Mouse (Mus musculus): ENCODE results near the gene Eif4g2. TPM values are rescaled to one million over a fixed set of nuclear protein-coding genes. Genes with fewer than 3 reads are reported as not detected.

The Eif4g2 gene
- polyA plus RNA-seq, 1 experiment: 549 TPM

DNA sequence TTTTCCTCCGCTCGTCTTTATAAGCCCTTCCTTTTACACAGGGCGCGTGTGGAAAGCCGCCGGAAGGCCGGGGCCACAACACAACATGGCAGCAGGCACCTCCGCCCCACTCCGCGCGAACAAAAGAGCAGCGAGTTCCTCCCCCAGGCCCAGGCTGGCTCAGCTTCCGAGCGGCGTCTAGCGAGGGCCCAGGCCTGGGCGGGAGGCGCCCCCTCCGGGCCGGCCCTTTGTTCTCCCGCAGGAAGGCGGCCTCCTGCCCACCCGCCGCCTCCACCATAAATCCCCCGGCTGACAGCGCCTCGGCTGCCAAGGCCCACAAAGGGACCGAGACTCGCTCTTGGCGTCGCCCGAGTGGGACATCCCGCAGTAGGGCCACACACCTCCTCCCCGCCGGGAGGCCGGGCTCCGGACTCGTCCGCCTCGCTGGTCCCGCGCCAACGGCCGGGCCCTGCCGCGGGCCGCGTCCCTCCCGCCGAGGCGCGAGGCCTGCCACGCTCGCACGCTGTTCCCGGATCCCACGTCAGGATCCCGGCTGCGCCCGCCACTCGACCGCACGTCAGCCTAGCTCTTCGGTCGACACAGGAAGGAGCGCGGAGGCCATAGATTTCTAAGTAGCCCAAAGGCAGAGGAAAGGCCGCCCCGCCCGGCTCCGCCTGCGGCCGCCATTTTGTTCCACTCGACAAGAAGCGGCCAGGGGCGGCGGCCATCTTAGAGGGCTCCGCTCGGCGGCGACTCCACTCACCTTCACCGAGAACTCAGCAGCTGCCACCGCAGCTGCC lies 598 bp downstream of the Eif4g2 start:
- Histone ChIP-seq H3K27ac (replicated peaks; ENCODE audit: low read depth, low read length) (peak overlapping the region; percentile 98), H3K4me1 (ENCODE audit: control insufficient read depth, insufficient read depth, insufficient read length, low read length) (no peaks in the 10 kb centered on the region)

DNA sequence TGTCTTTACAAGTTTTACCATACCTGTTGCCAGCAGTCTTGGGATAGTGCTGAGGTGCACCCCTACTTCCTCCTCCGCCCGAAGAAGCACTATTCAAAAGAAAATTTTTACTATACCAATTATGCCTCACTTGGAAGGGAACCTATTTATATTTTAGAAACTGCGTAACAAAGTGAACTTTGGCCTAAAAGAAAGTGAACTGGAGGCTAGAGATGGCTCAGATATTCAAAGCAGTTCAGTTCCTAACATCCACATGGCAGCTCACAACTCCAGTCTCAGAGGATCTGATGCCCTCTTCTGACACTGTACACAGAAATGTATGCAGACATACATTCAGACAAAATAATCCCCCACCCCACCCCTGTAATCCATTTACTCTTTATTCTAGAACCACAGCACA lies 2.0 kb downstream of the Eif4g2 start:
- Histone ChIP-seq H3K4me3 (ENCODE audit: insufficient read depth, low read depth, low read length) (peak overlapping the region; percentile 88), H3K4me1 (ENCODE audit: control insufficient read depth, insufficient read depth, insufficient read length, low read length) (no peaks in the 10 kb centered on the region), H3K27ac (replicated peaks; ENCODE audit: low read depth, low read length) (peak overlapping the region; percentile 98)

More for the DNA sequence above, 598 bp downstream of the Eif4g2 start:
- peak overlapping the region; percentile 88 for H3K4me3 ChIP-seq (ENCODE audit: insufficient read depth, low read depth, low read length)

DNA sequence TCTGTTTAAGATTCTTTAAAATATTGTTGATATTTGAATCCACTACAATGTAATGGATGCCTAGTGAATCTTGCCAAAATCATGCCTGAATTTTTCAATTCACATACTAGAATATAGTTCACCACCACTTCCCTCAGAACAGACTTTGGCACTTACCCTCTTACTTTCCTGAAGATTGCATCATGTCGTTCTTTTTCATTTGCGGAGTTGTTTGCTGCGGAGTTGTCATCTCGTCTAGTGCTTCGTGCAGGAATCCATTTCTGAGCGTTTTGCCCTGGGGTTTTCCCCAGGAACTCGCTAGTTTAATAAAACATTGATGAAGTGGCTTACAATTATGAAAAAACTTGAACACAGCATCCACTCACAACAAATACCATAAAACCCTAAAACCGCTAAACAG lies 2.8 kb downstream of the Eif4g2 start:
- 0 out of 2 replicates have a peak overlapping the region, but pooled peaks have one; percentile 18 for H3K27ac ChIP-seq (replicated peaks; ENCODE audit: low read depth, low read length)
- H3K4me3 ChIP-seq (ENCODE audit: insufficient read depth, low read depth, low read length): peak overlapping the region; percentile 18
- no peaks in the 10 kb centered on the region for H3K4me1 ChIP-seq (ENCODE audit: control insufficient read depth, insufficient read depth, insufficient read length, low read length)

DNA sequence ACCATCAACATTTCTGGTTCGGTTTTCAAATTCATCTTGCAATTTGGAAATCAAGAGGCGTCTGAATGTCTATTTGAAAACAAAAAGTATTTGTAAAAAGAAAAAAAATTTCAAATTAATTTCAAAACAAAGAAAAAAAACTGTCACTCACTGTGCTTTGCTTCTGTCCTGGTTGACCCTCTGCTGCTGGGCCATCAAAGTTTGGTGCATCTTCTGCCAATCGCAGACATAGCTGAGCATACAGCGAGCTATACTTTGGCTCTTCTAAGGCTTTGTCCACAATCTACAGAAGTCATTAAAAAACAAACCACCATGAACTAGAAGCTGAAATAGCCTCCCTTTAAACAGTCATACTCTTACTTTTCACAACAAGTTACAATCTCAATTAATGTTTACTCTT lies 4.6 kb downstream of the Eif4g2 start:
- Histone ChIP-seq H3K4me1 (ENCODE audit: control insufficient read depth, insufficient read depth, insufficient read length, low read length) (no peaks in the 10 kb centered on the region), H3K4me3 (ENCODE audit: insufficient read depth, low read depth, low read length) (no peak overlapping the region), H3K27ac (replicated peaks; ENCODE audit: low read depth, low read length) (no peak overlapping the region)

DNA sequence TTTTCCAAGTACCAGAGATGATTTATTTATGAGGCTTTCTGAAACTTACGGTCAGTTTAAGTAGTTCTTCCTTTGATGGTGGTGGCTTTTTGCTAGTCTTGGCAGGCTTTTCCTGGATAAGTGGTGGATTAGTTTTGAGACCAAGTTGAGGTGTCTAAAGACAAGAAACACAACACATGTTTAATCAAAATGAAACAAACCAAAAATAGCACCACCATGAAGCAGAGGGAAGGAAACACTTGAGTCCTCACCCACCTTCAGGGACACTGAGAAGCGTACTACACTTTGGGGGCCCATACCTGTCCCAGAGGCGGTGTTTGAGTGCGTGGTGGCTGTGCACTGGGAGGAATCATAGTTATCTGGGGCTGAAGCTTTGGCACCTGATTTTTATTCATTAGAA lies 7.5 kb downstream of the Eif4g2 start:
- no peaks in the 10 kb centered on the region for H3K4me1 ChIP-seq (ENCODE audit: control insufficient read depth, insufficient read depth, insufficient read length, low read length)
- H3K27ac ChIP-seq (replicated peaks; ENCODE audit: low read depth, low read length): no peak overlapping the region
- no peak overlapping the region for H3K4me3 ChIP-seq (ENCODE audit: insufficient read depth, low read depth, low read length)

DNA sequence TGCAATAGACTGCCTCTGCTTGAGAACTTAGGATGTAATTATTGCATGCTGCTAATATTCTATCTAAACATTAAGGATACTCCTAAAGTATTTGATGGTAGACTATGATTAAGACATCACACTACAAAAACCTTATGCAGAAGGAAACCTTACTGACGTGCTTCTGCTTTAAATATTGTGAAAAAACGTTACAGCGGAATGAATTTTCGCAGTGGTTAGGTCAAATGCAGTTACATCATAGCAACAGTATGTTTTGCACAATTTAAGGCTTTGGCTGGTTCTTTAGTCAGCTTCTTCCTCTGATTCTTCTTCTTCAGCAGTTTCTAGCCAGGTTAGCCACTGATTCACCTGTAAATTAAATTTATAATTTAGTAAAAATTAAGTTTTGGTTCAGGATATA lies 10.4 kb downstream of the Eif4g2 start:
- Histone ChIP-seq H3K27ac (replicated peaks; ENCODE audit: low read depth, low read length) (no peak overlapping the region), H3K4me1 (ENCODE audit: control insufficient read depth, insufficient read depth, insufficient read length, low read length) (no peaks in the 10 kb centered on the region), H3K4me3 (ENCODE audit: insufficient read depth, low read depth, low read length) (no peak overlapping the region)

DNA sequence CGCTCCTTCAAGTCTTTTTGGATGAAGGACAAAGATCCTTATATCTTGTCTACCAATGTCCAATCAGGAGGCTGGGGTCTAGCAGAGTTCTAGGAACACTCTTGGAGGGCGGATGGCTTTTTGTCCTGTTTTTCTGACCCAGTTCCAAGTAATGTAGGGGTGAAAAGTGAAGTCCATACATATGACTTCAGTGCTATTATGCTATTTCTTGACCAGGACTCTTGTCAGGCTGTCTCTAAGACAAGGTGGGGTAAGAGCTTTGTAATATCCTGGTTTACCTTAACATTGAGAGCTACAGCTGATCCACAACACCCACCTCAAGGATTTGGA lies 12.7 kb downstream of the Eif4g2 start:
- H3K27ac ChIP-seq (replicated peaks; ENCODE audit: low read depth, low read length): no peak overlapping the region

DNA sequence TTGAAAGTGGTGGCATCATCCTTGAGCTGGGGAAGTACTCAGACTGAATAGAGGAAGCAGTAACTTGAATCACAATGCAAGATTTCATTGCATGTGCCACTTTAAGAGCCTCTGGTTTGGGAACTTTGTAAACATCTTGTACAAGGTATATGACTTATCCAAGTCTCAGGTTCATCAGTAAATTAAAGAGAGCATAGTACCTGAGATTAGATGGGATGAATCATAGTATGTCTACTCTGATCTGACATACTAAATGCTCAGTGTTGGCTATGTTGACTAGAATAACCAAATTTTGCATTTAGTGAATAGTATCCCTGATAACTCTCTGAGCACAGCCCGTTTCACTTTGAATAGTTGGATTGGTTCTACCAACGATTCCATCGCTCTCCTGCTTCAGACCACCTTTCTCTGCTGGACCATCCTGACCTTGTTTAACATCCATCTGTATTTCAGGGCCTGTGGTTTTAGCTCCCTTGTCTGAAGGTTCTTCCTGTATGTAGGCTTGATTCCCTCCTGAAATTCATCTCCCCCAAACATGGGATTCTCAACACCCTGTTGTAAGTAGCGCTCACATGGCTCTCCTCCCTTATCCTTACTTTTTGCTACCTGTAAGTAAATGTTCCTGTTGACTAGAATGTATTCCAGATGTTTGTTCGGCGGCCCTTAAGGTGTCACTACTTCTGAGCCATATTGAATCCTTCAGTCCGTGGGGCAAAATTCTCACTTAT lies 13.2 kb downstream of the Eif4g2 start:
- no peak overlapping the region for H3K27ac ChIP-seq (replicated peaks; ENCODE audit: low read depth, low read length)
- H3K4me1 ChIP-seq (ENCODE audit: control insufficient read depth, insufficient read depth, insufficient read length, low read length): no peaks in the 10 kb centered on the region
- H3K4me3 ChIP-seq (ENCODE audit: insufficient read depth, low read depth, low read length): no peak overlapping the region

More for the DNA sequence above, 12.7 kb downstream of the Eif4g2 start:
- no peak overlapping the region for H3K4me3 ChIP-seq (ENCODE audit: insufficient read depth, low read depth, low read length)
- H3K4me1 ChIP-seq (ENCODE audit: control insufficient read depth, insufficient read depth, insufficient read length, low read length): no peaks in the 10 kb centered on the region

DNA sequence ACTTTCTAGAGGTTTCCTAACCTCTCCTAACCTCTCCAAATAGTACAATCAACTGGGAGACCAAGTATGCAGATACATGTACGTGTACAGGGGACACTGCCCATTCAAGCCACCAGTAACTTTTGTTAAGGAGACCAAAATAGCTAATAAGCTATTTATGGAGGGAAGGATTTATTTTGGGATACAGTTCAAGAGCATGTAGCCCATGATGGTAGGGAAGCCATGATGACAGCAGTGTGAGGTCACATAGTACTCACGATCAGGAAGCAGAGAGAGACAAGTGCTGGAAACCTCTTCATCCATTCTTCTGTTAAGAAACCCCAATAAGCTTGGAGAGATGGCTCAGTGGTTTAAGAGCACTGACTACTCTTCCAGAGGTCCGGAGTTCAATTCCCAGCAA lies 14.6 kb downstream of the Eif4g2 start:
- Histone ChIP-seq H3K4me3 (ENCODE audit: insufficient read depth, low read depth, low read length) (no peak overlapping the region), H3K27ac (replicated peaks; ENCODE audit: low read depth, low read length) (no peak overlapping the region), H3K4me1 (ENCODE audit: control insufficient read depth, insufficient read depth, insufficient read length, low read length) (no peaks in the 10 kb centered on the region)

DNA sequence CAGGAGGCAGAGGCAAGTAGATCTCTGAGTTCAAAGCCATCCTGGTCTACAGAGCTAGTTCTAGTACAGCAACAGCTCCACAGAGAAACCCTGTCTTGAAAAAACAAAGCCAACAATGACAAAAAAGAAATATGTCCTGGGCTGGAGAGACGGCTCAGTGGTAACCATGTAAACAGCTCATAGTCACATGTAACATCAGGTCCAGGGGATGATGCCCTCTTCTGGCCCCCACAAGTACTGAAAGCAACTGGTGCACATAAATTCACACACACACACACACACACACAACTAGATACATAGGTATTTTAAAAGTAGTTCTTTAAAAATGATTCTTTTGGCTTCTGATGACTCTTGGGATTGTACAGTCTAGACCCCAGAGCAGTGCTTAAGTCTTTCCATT lies 19.9 kb downstream of the Eif4g2 start:
- no peak overlapping the region for H3K27ac ChIP-seq (replicated peaks; ENCODE audit: low read depth, low read length)

DNA sequence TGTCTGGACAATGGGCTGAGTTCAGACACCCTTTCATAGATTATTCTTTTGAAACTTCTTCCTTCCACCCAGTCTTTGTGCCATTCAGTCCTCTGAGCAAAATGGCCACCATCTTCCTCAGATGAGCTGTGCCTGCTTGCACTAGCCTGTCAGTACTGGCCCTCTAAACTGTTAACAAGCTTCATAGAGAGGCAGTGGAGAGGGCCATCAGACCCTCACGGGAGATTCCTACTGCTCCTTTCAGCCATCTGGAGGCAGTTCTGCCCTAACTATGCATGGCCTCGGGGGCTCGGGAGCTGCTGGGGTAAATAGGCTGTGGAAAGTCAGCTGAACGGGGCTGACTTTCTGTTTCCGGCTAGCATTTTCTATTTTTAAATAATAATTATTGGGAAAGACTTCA lies 23.3 kb downstream of the Eif4g2 start:
- Histone ChIP-seq H3K4me1 (ENCODE audit: control insufficient read depth, insufficient read depth, insufficient read length, low read length) (no peaks in the 10 kb centered on the region), H3K27ac (replicated peaks; ENCODE audit: low read depth, low read length) (no peak overlapping the region), H3K4me3 (ENCODE audit: insufficient read depth, low read depth, low read length) (no peak overlapping the region)

More for the DNA sequence above, 19.9 kb downstream of the Eif4g2 start:
- Histone ChIP-seq H3K4me1 (ENCODE audit: control insufficient read depth, insufficient read depth, insufficient read length, low read length) (no peaks in the 10 kb centered on the region), H3K4me3 (ENCODE audit: insufficient read depth, low read depth, low read length) (no peak overlapping the region)

DNA sequence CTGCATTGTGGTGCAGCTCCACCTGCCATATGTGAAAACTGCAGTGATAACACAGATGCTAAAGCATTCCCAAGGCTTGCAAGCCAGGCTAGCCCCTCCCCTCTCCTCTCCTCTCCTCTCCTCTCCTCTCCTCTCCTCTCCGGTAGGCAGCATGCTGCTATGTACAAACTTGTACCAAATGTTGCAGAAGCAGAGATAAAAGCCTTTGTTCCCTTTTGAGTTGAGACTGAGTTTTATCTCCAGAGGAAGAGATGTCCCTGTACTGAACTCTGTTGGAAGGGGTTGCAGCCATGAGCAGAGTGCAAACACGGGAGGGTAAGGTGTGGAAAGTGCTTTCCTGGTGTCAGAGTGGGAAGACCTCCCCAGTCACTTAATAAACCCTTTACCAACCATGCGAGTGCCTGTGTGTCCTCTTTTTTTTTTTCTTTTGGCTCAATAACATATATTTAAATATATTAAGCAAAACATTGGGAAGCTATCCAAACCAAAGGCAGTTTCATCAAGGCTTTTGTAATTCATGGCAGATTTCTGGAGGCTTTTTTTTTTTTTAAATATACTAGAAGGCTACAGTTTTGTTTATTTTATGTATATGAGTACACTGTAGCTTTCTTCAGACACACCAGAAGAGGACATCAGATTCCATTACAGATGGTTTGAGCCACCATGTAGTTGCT lies 26.7 kb downstream of the Eif4g2 start:
- H3K4me3 ChIP-seq (ENCODE audit: insufficient read depth, low read depth, low read length): no peak overlapping the region
- no peaks in the 10 kb centered on the region for H3K4me1 ChIP-seq (ENCODE audit: control insufficient read depth, insufficient read depth, insufficient read length, low read length)
- H3K27ac ChIP-seq (replicated peaks; ENCODE audit: low read depth, low read length): no peak overlapping the region

DNA sequence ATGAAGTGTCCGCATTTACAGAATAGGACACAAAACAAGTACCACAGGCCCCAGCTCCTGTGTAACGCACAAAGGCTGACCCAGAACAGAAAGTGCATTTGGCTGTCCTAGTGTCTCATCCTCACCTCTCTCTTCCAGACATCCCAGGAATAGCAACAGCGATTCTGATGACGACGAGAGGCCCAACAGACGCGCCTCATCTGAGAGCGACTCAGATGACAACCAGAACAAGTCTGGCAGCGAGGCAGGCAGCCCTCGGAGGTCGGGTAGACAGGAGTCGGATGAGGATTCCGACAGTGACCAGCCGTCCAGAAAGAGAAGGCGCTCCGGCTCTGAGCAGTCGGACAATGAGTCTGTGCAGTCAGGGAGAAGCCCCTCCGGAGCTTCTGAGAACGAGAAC lies 27.6 kb downstream of the Eif4g2 start:
- H3K4me3 ChIP-seq (ENCODE audit: insufficient read depth, low read depth, low read length): no peak overlapping the region
- no peak overlapping the region for H3K27ac ChIP-seq (replicated peaks; ENCODE audit: low read depth, low read length)
- H3K4me1 ChIP-seq (ENCODE audit: control insufficient read depth, insufficient read depth, insufficient read length, low read length): no peaks in the 10 kb centered on the region

DNA sequence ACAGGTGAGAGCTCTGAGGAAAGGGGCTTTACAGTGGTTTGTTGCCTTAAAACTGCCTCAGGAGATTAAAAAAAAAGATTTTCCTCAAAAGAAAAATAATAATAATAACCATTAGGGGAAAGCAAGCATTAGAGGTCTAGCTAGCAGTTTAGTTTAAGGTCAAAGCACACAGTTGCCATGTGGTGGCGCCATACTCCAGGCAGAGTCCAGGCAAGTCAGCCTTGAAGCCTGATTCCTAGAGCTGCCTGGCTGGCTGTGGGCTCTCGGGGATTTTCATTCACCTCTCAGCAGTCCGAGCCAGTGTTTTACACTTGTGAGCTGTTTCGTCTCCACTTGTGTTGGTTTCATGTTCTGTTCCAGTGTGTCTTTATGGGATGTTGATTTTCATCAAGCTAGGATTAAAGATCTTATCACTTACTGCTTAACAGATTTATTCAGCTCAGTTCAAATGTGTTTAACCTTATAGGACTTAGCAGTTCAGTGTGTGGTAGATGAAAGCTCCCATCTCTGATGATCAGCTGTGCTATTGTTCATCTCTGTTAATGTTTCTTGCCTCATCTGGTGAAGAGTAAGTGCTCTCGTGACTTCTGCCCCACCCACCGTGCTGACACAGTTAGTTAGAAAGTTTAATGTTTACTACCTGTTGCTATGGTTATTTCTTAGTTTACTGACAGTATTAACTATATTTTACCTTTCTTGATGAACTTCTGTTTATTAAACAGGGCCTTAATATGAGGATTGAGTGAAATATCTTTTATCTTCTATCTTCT lies 33.0 kb downstream of the Eif4g2 start:
- no peak overlapping the region for H3K27ac ChIP-seq (replicated peaks; ENCODE audit: low read depth, low read length)

DNA sequence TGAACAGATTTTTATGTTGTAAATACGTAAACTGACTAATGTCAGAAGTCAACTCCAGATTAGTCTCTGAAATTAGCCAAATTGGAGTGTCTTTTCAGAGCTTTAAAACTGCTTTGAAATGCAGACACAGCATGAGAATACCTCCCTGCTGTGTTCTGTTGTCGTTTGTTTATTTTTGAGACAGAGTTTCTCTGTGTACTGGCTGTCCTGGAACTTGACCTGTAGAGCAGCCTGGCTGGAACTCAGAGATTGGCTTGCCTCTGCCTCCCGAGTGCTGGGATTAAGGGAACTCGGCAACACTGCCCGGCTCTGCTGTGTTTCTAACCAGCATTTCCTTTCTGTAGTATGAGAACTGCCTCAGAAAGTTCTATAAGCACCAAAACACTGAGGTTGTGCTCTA lies 33.9 kb downstream of the Eif4g2 start:
- H3K4me1 ChIP-seq (ENCODE audit: control insufficient read depth, insufficient read depth, insufficient read length, low read length): no peaks in the 10 kb centered on the region
- H3K27ac ChIP-seq (replicated peaks; ENCODE audit: low read depth, low read length): no peak overlapping the region
- no peak overlapping the region for H3K4me3 ChIP-seq (ENCODE audit: insufficient read depth, low read depth, low read length)

More for the DNA sequence above, 33.0 kb downstream of the Eif4g2 start:
- Histone ChIP-seq H3K4me1 (ENCODE audit: control insufficient read depth, insufficient read depth, insufficient read length, low read length) (no peaks in the 10 kb centered on the region), H3K4me3 (ENCODE audit: insufficient read depth, low read depth, low read length) (no peak overlapping the region)
